Mouse (Mus musculus): ENCODE results near the gene Vps36.
A peak's percentile ranks its signal among the peaks of the same experiment; 100 is the strongest.

The Vps36 gene

DNA sequence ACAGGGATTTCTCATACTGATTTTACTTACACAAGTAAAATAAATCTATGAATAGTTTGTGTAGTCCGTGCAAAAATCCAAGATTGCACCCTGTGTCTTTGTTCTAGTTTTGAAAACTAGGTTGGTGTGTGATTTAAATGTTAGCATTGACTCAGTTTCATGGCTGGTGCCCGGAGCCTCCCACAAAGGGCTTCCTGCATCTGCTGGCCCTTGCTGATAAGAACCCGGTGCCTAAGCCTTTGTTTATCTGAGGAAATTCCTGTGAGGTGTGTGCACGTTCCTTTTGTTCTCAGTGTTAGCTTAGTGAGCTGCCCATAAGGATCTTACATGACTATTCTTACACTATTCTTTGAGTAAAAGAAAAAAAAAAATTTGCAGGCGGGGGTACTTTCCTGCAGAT is 16.4 kb downstream of the Vps36 start:
- DNase-seq (ENCODE audit: extremely low read depth, low read depth, low spot score): no peak

DNA sequence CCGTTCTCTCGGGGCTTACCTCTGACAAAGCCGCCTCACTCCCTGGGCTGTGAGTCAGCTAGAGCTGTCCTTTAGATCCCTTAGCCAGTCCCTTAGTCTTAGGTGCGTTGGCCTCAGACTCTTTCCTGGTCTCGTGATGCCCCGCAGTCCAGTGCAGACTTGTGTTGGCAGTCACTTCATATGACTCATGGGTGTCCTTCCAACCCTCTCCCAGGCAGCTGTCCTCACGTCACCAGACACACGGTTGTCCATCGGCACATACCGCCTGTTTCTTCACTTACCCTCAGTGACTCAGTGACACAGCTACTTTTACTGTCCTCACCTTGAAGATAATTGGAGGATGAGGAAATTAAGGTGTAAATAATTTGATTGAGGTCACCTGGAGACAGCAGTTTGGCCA is 22.2 kb downstream of the Vps36 start:
- peak; percentile 83 for DNase-seq (ENCODE audit: extremely low read depth, low read depth, low spot score)

DNA sequence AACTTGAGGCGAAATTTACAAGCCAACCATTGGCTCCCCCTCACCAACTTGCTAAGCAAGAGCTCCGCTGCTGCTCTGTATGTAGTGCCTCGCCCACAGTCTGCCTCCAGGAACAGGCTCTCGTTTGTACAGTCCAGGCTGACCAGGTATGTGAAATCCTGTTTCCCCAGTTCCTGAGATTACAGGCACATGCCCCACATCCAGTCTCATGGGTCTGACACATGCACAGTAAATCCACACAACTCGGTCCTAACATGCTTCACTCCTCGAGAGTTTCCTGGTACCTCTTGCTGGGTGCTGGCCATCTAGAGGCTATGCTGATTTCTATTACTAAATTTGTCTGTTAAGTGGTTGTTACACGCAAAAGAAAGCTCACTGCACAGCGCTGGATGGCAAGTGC is 33.8 kb downstream of the Vps36 start:
- peak; percentile 55 for DNase-seq (ENCODE audit: extremely low read depth, low read depth, low spot score)

- DNase-seq (ENCODE audit: extremely low read depth, low read depth, low spot score): no peak
These were observed 34.7 kb downstream of the Vps36 start, which contains the start of gene Thsd1 for GRCm38 (mm10) chr8:22227061-22227877. Gene Thsd1, plus strand, starts transcription at chr8:22227313.

DNA sequence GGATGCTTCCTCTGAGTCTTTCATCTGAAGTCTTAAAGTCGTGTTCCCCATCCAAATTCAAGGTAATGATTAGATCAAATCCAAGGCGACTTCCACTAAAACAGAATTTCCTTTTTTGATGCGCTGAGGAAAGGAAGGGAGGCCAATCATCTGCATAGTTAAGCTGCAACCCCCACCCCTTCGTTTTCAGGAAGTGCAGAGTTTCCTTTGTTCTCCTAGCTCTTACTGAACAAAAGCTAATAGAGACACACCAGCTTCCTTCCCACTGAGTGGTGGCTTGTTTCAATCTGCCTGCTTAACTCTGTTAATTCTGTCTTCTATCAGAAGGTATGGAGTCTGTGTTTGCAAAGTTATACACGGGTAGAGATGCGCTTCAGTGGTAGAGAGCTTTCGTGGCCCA is 36.0 kb downstream of the Vps36 start:
- no peak for DNase-seq (ENCODE audit: extremely low read depth, low read depth, low spot score)

DNA sequence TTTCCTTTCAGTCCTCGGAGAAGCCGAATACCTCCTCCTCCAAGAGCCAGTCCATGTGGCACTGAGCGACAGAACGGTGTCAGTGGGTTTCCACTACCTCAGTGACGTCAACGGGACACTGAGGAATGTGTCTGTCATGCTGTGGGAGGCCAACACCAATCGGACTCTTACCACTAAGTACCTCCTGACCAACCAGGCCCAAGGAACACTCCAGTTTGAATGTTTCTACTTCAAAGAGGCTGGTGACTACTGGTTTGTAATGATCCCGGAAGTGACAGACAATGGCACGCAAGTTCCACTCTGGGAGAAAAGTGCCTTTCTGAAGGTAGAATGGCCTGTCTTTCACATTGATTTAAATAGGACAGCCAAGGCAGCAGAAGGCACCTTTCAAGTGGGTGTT is 50.4 kb downstream of the Vps36 start:
- no peak for DNase-seq (ENCODE audit: extremely low read depth, low read depth, low spot score)

DNA sequence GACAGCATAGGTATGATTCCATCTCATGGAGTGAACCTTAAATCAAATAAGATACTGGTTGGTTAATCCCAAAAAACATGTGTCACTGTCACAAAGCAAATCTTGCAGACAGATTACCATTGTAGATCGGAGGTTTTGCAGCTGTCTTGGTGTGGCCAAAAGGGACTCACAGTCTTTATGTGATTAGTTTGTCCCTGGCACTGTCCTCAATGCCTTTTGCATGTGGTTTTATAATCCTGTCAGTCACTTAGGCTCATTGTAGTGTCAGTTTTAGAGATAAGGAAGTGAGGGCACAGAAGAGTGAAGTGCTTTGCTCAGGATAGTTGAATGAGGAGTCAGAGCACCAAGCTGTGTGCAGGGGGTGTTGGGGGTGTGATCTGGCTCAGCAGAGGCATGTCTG is 53.1 kb downstream of the Vps36 start:
- DNase-seq (ENCODE audit: extremely low read depth, low read depth, low spot score): no peak

DNA sequence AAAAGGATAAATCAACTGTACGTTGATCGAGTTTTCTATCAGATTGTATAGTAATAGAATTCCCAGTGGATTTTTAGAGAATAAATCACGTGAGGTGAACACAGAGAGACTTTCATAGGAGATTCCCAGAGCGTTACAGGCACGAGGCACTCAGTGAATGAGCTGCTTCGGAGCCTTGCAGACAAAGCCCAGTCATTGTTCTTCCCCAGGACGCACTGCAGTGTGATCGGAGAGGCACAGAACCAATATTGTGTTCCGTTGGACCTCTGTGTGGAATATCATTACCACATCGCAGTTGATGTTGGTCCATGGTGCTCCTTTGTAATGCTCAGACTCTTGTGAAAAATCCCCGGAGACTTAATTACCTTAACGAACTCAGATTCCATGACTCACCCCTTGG is 55.3 kb downstream of the Vps36 start:
- no peak for DNase-seq (ENCODE audit: extremely low read depth, low read depth, low spot score)

DNA sequence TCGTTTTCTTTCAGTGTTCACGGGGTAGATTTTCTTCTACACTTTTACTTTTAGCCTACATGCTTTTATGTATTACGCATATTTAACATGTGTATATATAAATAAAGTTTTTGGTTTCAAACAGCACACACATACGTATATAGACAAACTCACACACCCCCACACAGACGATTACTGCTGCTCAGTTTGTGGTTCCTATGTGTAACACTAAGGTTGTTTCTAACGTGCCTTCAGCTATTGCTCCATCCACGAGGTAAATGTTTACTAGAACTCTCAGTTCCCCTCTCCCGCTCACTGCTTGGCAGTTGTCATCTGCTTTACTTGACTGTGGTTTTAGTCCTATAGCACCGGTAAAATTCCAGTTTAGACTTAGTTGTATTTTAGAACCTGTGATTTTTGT is 56.5 kb downstream of the Vps36 start:
- DNase-seq (ENCODE audit: extremely low read depth, low read depth, low spot score): no peak

DNA sequence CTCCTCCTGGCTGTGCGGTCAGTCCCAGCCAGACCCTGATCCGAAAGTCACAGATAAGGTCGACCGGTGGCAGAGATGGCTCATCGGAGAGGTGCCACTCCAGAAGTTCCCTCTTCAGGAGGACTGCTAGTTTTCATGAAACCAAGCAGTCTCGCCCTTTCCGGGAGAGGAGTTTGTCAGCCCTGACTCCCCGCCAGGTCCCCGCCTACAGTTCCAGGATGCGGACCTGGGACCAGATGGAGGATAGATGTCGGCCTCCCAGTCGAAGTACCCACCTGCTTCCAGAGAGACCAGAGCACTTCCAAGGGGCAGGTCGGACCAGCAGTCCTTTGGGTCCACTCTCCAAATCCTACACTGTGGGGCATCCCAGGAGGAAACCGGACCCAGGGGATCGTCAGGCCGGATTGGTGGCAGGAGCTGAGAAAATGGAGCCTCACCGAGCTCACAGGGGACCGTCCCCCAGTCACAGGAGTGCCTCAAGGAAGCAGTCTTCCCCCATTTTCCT is 66.4 kb downstream of the Vps36 start:
- no peak for DNase-seq (ENCODE audit: extremely low read depth, low read depth, low spot score)

GRCm38 (mm10) chr8:22259531-22259930 is 66.9 kb downstream of the Vps36 start:
- no peak for DNase-seq (ENCODE audit: extremely low read depth, low read depth, low spot score)

- DNase-seq (ENCODE audit: extremely low read depth, low read depth, low spot score): no peak
These were observed 67.6 kb downstream of the Vps36 start for GRCm38 (mm10) chr8:22260091-22260722.

GRCm38 (mm10) chr8:22262267-22262666 is 69.7 kb downstream of the Vps36 start:
- DNase-seq (ENCODE audit: extremely low read depth, low read depth, low spot score): peak; percentile 46

- DNase-seq (ENCODE audit: extremely low read depth, low read depth, low spot score): peak; percentile 67
These were observed 71.7 kb downstream of the Vps36 start for GRCm38 (mm10) chr8:22264292-22264691.

GRCm38 (mm10) chr8:22264787-22265186 is 72.2 kb downstream of the Vps36 start:
- peak; percentile 81 for DNase-seq (ENCODE audit: extremely low read depth, low read depth, low spot score)

GRCm38 (mm10) chr8:22265194-22265593 is 72.6 kb downstream of the Vps36 start:
- peak; percentile 95 for DNase-seq (ENCODE audit: extremely low read depth, low read depth, low spot score)

- DNase-seq (ENCODE audit: extremely low read depth, low read depth, low spot score): peak; percentile 82
These were observed 74.2 kb downstream of the Vps36 start for GRCm38 (mm10) chr8:22266809-22267208.
